Mouse (Mus musculus) forebrain, embryonic 14.5 days (tissue): ENCODE results near the gene Fos. TPM values are rescaled to one million over a fixed set of nuclear protein-coding genes. Genes with fewer than 3 reads are reported as not detected.

Experiments used
- ATAC-seq: fragments of 200-750 bp; cut with Nextera tagmentation; 2 replicates; pipeline ENCODE4 v1.8.0; 2017; ENCODE audit warnings: mild to moderate bottlenecking, moderate library complexity
- DNase-seq: peaks from one replicate; pipeline ENCODE4 v3.0.0-alpha.2; 2015; ENCODE audit warnings: low spot score
- H3K27ac ChIP-seq: fragments of 300-500 bp; sonication (generic); 2 replicates; pipeline ENCODE4 v1.5.1; 2014; ENCODE audit warnings: low read depth, mild to moderate bottlenecking, control low read depth, low read length, moderate library complexity
- H3K27me3 ChIP-seq: fragments of 300-500 bp; sonication (generic); replicated peaks from 2 replicates; pipeline ENCODE4 v1.6.1; 2014; ENCODE audit warnings: low read length, control low read depth, mixed read lengths; ENCODE audit not compliant: control insufficient read depth, insufficient read depth
- H3K36me3 ChIP-seq: fragments of 300-500 bp; sonication (generic); 2 replicates; pipeline ENCODE4 v1.6.1; 2014; ENCODE audit warnings: low read length, control low read depth; ENCODE audit not compliant: control insufficient read depth, insufficient read depth
- H3K4me1 ChIP-seq: fragments of 300-500 bp; sonication (generic); 2 replicates; pipeline ENCODE4 v1.6.1; 2014; ENCODE audit warnings: antibody characterized with exemption, low read length, control low read depth; ENCODE audit not compliant: control insufficient read depth, insufficient read depth
- H3K4me2 ChIP-seq: fragments of 300-500 bp; sonication (generic); 2 replicates; pipeline ENCODE4 v1.6.1; 2014; ENCODE audit warnings: mild to moderate bottlenecking, control low read depth, low read length
- H3K4me3 ChIP-seq: fragments of 300-500 bp; sonication (generic); 2 replicates; pipeline ENCODE4 v1.5.1; 2014; ENCODE audit warnings: low read depth, low read length, control low read depth
- H3K9ac ChIP-seq: fragments of 300-500 bp; sonication (generic); 2 replicates; pipeline ENCODE4 v1.6.1; 2014; ENCODE audit warnings: mild to moderate bottlenecking, low read length, control low read depth, moderate library complexity
- H3K9me3 ChIP-seq: fragments of 300-500 bp; sonication (generic); replicated peaks from 2 replicates; pipeline ENCODE4 v1.6.1; 2016; ENCODE audit warnings: low read length, control low read depth, mixed read lengths; ENCODE audit not compliant: control insufficient read depth
- WGBS: fragments of 180-500 bp; shearing (Covaris S2); extraction: QIAGEN DNeasy Blood & Tissue Kit; methylation state at CpG from one replicate; pipeline ENCODE4 v1.1.7; 2014; 5-methylcytosine and 5-hydroxymethylcytosine counted together
- polyA plus RNA-seq: library from polyadenylated mRNA; unstranded; fragments of >200 nt; fragmentation: Nextera tagmentation; extraction: Ambion mirVana; gene quantifications from 2 replicates; pipeline ENCODE4 v1.2.1, GENCODE M21; 2014

The Fos gene
- polyA plus RNA-seq, 1 experiment from 2014 or later: 1.2 TPM

DNA sequence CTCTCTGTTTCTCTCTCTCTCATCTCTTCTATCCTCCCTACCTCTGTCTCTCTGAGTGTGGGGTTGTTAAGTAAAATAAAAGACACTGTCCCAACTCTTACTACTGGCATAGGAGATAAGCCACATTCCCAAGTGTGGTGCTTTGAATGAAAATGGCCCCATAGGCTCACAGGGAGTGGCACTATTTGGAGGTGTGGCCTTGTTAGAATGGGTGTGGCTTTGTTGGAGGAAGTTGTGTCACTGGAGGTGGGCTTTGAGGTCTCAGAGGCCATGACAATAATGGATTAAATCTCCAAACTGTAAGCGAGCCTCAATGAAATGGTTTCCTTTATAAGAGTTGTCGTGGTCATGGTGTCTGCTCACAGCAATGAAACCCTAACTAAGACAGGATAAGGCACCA, 36.3 kb downstream of the Fos start:
- Histone ChIP-seq H3K36me3 (no peaks in the 10 kb centered on the region), H3K27ac (no peak overlapping the region), H3K4me3 (no peak overlapping the region), H3K4me1 (no peaks in the 10 kb centered on the region), H3K9ac (no peak overlapping the region), H3K27me3 (no peaks in the 10 kb centered on the region), H3K4me2 (no peak overlapping the region), H3K9me3 (no peaks in the 10 kb centered on the region)
- 88% methylated on average over 2 of the region's 2 CpGs for WGBS
- no peak for ATAC-seq
- DNase-seq: no peak

DNA sequence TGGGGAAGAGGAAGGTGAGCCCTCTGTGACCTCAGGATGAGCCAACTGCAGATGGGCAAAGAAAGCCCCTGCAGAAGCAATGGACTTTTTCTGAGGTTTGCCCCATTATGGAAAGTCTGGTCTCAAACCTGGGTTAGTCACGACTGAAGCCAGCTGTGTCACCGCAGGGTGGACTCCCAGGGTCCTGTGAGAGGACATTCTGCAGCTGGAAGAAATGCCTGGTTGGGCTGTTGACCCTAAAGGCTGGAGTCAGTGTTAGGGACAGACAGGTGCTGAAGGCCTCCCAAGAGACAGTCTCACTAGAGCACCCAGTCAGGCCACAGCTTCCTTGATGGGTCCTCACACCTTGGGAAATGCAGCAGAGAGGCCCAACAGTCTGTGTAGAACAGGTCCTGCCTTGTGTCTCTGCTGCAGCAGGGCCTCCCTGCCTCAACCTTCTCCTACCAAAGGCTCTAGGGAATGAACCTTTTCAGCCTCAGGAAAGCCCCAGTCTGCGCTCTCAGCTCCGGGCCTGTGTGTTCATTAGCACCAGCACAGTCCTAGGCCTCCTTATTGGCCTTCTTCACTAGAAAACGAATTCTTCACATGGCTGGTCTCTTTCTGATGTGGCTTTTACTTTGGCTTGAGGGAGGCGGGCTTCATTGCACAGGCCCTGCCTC, 40.2 kb downstream of the Fos start:
- no peak overlapping the region for H3K27ac ChIP-seq
- ATAC-seq: no peak
- WGBS: 74% methylated on average over 6 of the region's 6 CpGs
- H3K4me3 ChIP-seq: no peak overlapping the region
- no peak overlapping the region for H3K9ac ChIP-seq
- H3K4me1 ChIP-seq: no peaks in the 10 kb centered on the region
- no peak for DNase-seq
- no peaks in the 10 kb centered on the region for H3K27me3 ChIP-seq
- no peak overlapping the region for H3K4me2 ChIP-seq
- H3K36me3 ChIP-seq: no peaks in the 10 kb centered on the region
- no peaks in the 10 kb centered on the region for H3K9me3 ChIP-seq

DNA sequence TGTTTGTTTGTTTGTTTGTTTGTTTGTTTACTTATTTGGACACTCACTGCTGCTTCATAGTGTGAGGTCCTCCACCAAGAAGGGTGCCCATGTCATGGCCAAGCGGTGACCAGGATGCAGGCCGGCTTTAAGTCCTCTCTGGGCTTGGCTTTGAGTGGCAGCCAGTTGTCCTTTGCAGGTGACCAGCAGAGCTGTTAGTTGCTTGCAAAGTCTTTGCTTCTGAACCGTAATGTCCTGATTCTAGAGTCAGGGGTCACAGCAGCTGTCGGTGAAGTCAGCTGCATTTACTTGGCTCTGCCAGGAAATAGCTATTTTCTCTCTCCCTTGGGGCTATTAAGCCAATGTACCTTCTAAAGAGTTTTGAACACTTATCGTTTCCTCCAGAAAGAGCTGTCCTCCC, 41.3 kb downstream of the Fos start:
- Histone ChIP-seq H3K4me1 (no peaks in the 10 kb centered on the region), H3K9me3 (no peaks in the 10 kb centered on the region), H3K27ac (no peak overlapping the region), H3K4me2 (no peak overlapping the region), H3K4me3 (no peak overlapping the region), H3K36me3 (no peaks in the 10 kb centered on the region), H3K27me3 (no peaks in the 10 kb centered on the region), H3K9ac (no peak overlapping the region)
- no peak for ATAC-seq
- 91% methylated on average over 5 of the region's 5 CpGs for WGBS
- no peak for DNase-seq

DNA sequence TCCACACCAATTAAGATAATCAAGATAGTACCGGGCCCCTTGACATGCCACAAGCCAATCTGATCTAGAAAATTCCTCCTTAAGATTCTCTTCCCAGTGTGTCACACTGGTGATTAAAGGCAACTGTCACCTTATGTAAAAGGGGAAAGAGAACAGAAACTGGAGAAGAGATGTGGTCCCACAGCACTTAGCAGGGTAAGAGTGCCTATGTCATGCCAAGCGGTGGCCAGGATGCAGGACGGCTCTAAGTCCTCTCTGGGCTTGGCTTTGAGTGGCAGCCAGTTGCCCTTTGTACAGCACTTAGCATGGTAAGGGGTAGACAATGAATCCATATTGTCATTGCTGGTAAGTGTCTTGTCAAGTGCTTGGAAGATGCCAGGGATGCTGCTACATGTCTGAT, 42.2 kb downstream of the Fos start:
- no peak overlapping the region for H3K4me3 ChIP-seq
- ATAC-seq: no peak
- no peak overlapping the region for H3K4me2 ChIP-seq
- no peaks in the 10 kb centered on the region for H3K27me3 ChIP-seq
- no peak for DNase-seq
- H3K36me3 ChIP-seq: no peaks in the 10 kb centered on the region
- H3K9me3 ChIP-seq: no peaks in the 10 kb centered on the region
- WGBS: 88% methylated on average over 3 of the region's 3 CpGs
- H3K9ac ChIP-seq: no peak overlapping the region
- H3K27ac ChIP-seq: no peak overlapping the region
- no peaks in the 10 kb centered on the region for H3K4me1 ChIP-seq

DNA sequence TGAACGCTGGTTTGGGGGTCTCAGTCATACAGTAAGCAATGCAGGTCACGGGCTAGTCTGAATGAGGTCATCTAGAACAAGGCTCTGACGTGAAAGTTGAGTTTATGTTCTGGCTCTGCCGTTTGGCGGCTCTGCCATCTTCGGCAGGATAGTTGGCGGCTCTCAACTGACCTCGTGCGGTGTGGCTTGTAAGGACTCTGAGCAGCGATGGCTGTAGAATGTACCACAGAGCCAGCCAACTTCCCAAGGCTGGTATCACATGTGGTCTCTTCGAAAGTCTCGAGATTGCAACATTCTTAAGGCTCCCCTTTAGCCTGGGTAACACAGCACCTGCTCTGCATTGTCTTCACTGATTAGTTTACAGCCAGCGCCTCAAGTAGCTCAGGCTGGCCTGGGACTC, 43.6 kb downstream of the Fos start:
- DNase-seq: no peak
- no peaks in the 10 kb centered on the region for H3K9me3 ChIP-seq
- H3K36me3 ChIP-seq: no peaks in the 10 kb centered on the region
- no peak overlapping the region for H3K4me3 ChIP-seq
- H3K4me1 ChIP-seq: no peaks in the 10 kb centered on the region; the same call in 1 of the 2 replicates
- H3K9ac ChIP-seq: no peak overlapping the region
- 90% methylated on average over 13 of the region's 13 CpGs for WGBS
- H3K4me2 ChIP-seq: no peak overlapping the region
- H3K27me3 ChIP-seq: no peaks in the 10 kb centered on the region
- no peak overlapping the region for H3K27ac ChIP-seq
- ATAC-seq: no peak

DNA sequence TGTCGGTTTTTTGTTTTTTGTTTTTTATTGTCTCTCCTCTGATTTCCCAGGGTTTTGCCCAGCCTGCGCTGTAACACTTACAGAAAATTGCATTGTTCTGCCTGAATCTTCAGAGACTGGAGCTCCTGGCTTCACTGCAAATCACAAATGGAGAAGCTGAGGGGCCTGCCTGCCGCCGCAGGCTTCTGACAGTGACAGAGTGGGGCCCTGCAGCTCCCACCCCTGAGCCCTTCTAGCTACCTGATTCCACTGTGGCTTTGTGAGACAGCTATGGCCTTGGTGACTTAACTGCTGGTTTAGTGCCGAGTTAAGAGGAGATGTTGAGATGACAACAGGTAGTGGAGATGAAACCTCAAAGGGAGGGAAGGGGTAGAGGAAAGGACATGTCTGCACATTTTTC, 44.3 kb downstream of the Fos start:
- Histone ChIP-seq H3K9ac (no peak overlapping the region), H3K27ac (no peak overlapping the region), H3K4me3 (no peak overlapping the region), H3K4me1 (no peaks in the 10 kb centered on the region; the same call in 1 of the 2 replicates), H3K9me3 (no peaks in the 10 kb centered on the region), H3K36me3 (no peaks in the 10 kb centered on the region), H3K27me3 (no peaks in the 10 kb centered on the region), H3K4me2 (no peak overlapping the region)
- DNase-seq (no peak), ATAC-seq (no peak)
- 88% methylated on average over 5 of the region's 5 CpGs for WGBS

DNA sequence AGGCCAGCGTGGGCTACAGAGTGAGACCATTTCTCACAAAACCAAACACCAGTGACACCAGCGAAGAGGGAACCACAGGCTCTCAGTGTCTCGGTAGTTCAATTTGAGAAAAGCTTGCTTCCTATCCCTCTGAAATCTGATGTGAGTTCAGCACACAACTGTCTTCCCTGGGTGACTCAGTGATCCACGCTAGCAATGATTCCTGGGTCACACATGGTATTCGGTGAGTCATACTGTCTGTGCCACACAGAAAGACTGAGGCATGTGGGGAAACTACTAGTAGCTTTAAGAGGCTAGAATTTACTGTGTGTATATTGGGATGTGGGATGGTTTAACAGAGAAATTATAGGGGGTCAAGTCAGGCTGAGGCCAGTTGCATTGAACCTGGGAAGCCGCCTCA, 45.9 kb downstream of the Fos start:
- WGBS: 97% methylated on average over 6 of the region's 6 CpGs

DNA sequence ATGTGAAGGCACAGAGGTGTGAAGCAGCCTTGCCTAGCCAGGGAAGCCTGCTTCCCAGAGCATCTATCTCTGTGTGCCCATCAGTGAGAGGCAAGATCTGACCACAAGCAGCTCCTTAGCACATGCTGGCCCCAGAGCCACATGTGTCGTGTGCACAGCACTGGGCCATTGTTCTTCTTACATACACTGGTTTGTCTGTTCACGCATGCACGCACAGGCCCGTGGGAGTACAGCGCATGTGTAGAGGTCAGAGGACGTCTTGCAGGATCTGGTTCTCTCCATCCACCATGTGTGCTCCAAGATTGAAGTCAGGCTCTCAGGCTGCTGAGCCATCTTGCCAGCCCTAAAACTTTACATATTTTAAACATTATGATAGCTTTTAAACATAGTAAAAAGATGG, 47.4 kb downstream of the Fos start:
- H3K9ac ChIP-seq: no peak overlapping the region
- ATAC-seq: no peak

More for the DNA sequence above, 45.9 kb downstream of the Fos start:
- Histone ChIP-seq H3K9ac (no peak overlapping the region), H3K4me2 (no peak overlapping the region), H3K36me3 (no peaks in the 10 kb centered on the region), H3K9me3 (no peaks in the 10 kb centered on the region), H3K27ac (no peak overlapping the region), H3K27me3 (no peaks in the 10 kb centered on the region), H3K4me3 (no peak overlapping the region), H3K4me1 (no peaks in the 10 kb centered on the region; the same call in none of the 2 replicates)
- ATAC-seq: no peak
- no peak for DNase-seq

DNA sequence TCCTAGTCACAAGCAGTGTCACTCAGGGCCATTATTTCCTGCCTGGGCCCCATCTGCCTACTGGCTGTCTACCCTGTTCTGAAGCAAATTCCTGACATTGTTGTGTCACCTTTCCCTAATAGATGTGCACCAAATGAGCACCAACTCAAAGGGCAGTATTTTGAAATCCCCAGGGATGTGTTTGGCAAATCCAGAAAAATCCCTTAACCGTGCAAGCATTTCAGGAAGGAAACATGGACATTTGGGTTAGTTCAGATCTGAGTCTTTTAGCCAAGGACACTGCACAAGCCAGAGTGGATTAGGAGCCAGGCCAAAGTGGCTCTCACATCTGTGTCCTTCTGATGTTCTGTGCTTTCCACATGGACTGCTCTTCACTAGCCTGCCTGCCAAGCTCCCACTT, 48.0 kb downstream of the Fos start:
- ATAC-seq: no peak
- no peaks in the 10 kb centered on the region for H3K27me3 ChIP-seq
- H3K36me3 ChIP-seq: no peaks in the 10 kb centered on the region
- H3K9me3 ChIP-seq: no peaks in the 10 kb centered on the region
- H3K4me1 ChIP-seq: no peaks in the 10 kb centered on the region; the same call in none of the 2 replicates
- no peak overlapping the region for H3K27ac ChIP-seq
- WGBS: 85% methylated on average over 1 of the region's 1 CpGs
- DNase-seq: no peak
- no peak overlapping the region for H3K4me2 ChIP-seq
- H3K4me3 ChIP-seq: no peak overlapping the region
- no peak overlapping the region for H3K9ac ChIP-seq

More for the DNA sequence above, 47.4 kb downstream of the Fos start:
- Histone ChIP-seq H3K36me3 (no peaks in the 10 kb centered on the region), H3K4me2 (no peak overlapping the region), H3K4me3 (no peak overlapping the region), H3K27me3 (no peaks in the 10 kb centered on the region), H3K4me1 (no peaks in the 10 kb centered on the region; the same call in none of the 2 replicates), H3K9me3 (no peaks in the 10 kb centered on the region), H3K27ac (no peak overlapping the region)
- no peak for DNase-seq
- 80% methylated on average over 6 of the region's 6 CpGs for WGBS
